Mouse (Mus musculus) macrophage (primary cell): ENCODE data around the gene Banf2. TPM values are rescaled to one million over a fixed set of nuclear protein-coding genes. Genes with fewer than 3 reads are reported as not detected.

Source experiments
- H3K27ac ChIP-seq: fragments of 350-480 bp; formaldehyde crosslinking; 2 replicates; pipeline ENCODE4 v1.9.0; 2021
- H3K36me3 ChIP-seq: fragments of 350-480 bp; formaldehyde crosslinking; 2 replicates; pipeline ENCODE4 v1.9.0; 2021; ENCODE audit errors: inconsistent target
- H3K4me3 ChIP-seq: fragments of 350-480 bp; formaldehyde crosslinking; 2 replicates; pipeline ENCODE4 v1.9.0; 2021; ENCODE audit errors: inconsistent target
- H3K79me2 ChIP-seq: fragments of 350-480 bp; formaldehyde crosslinking; 2 replicates; pipeline ENCODE4 v1.9.0; 2021; ENCODE audit errors: inconsistent target
- WGBS: methylation state at CpG from one replicate; pipeline ENCODE4 v1.1.7; 2026; ENCODE audit warnings: inconsistent platforms; ENCODE audit not compliant: missing documents; 5-methylcytosine and 5-hydroxymethylcytosine counted together
- polyA plus RNA-seq: library from polyadenylated mRNA; stranded (reverse); fragments of 250-400 nt; gene quantifications from 3 replicates; pipeline ENCODE4 v1.2.4, GENCODE M21; 2018; ENCODE audit warnings: inconsistent platforms

Gene Banf2
- polyA plus RNA-seq, 1 experiment from 2014 or later, result not detected

GRCm38 (mm10) chr2:144107374-144107773, 74.5 kb downstream of the Banf2 start:
- no peaks in the 10 kb centered on the region for H3K36me3 ChIP-seq
- H3K4me3 ChIP-seq, result no peak overlapping the region
- WGBS, result 96% methylated on average over 5 of the region's 5 CpGs
- no peak overlapping the region for H3K27ac ChIP-seq
- no peaks in the 10 kb centered on the region for H3K79me2 ChIP-seq

- Histone ChIP-seq H3K4me3 (no peak overlapping the region), H3K27ac (no peak overlapping the region), H3K36me3 (no peaks in the 10 kb centered on the region), H3K79me2 (no peaks in the 10 kb centered on the region)
- 100% methylated on average over 2 of the region's 2 CpGs for WGBS
Observed at GRCm38 (mm10) chr2:144107810-144108209, 75.0 kb downstream of the Banf2 start.

- H3K79me2 ChIP-seq, result no peaks in the 10 kb centered on the region
- no peak overlapping the region for H3K4me3 ChIP-seq
- no peaks in the 10 kb centered on the region for H3K36me3 ChIP-seq
- WGBS, result 63% methylated on average over 3 of the region's 3 CpGs
- no peak overlapping the region for H3K27ac ChIP-seq
Observed at GRCm38 (mm10) chr2:144108376-144108775, 75.5 kb downstream of the Banf2 start.

- Histone ChIP-seq H3K4me3 (no peak overlapping the region), H3K36me3 (no peaks in the 10 kb centered on the region), H3K27ac (no peak overlapping the region), H3K79me2 (no peaks in the 10 kb centered on the region)
- 82% methylated on average over 7 of the region's 7 CpGs for WGBS
Observed at GRCm38 (mm10) chr2:144111966-144112365, 79.1 kb downstream of the Banf2 start.

- Histone ChIP-seq H3K27ac (no peak overlapping the region), H3K36me3 (no peaks in the 10 kb centered on the region), H3K79me2 (no peaks in the 10 kb centered on the region), H3K4me3 (no peak overlapping the region)
- 33% methylated on average over 5 of the region's 5 CpGs for WGBS
Observed at GRCm38 (mm10) chr2:144112666-144113065, 79.8 kb downstream of the Banf2 start.

GRCm38 (mm10) chr2:144118061-144118460, 85.2 kb downstream of the Banf2 start:
- no peaks in the 10 kb centered on the region for H3K36me3 ChIP-seq
- H3K4me3 ChIP-seq, result no peak overlapping the region
- WGBS, result 100% methylated on average over 2 of the region's 2 CpGs
- no peak overlapping the region for H3K27ac ChIP-seq
- no peaks in the 10 kb centered on the region for H3K79me2 ChIP-seq

- WGBS, result 96% methylated on average over 7 of the region's 7 CpGs
- no peak overlapping the region for H3K4me3 ChIP-seq
- H3K36me3 ChIP-seq, result no peaks in the 10 kb centered on the region
- no peaks in the 10 kb centered on the region for H3K79me2 ChIP-seq
- H3K27ac ChIP-seq, result no peak overlapping the region
Observed at GRCm38 (mm10) chr2:144120186-144120823, 87.4 kb downstream of the Banf2 start.

GRCm38 (mm10) chr2:144122068-144122467, 89.2 kb downstream of the Banf2 start:
- no peak overlapping the region for H3K27ac ChIP-seq
- no peaks in the 10 kb centered on the region for H3K79me2 ChIP-seq
- H3K4me3 ChIP-seq, result no peak overlapping the region
- WGBS, result 95% methylated on average over 16 of the region's 16 CpGs
- no peaks in the 10 kb centered on the region for H3K36me3 ChIP-seq

Other genes starting within 250 kb of the Banf2 start
- gene Bfsp1, start 169.9 kb upstream of the Banf2 start, polyA plus RNA-seq, result 0.10 TPM in 1 of 3 replicates, not detected in the others
- 154 to 176 TPM (median 162 TPM) in 3 replicates for gene Dstn, start 117.7 kb upstream of the Banf2 start, polyA plus RNA-seq
- gene Rrbp1, start 21.8 kb upstream of the Banf2 start, polyA plus RNA-seq, result 324 to 943 TPM (median 383 TPM) in 3 replicates
- gene Mgme1, start 237.6 kb downstream of the Banf2 start, polyA plus RNA-seq, result 6.5 to 9.0 TPM (median 8.4 TPM) in 3 replicates
- gene Snx5, start 237.8 kb downstream of the Banf2 start, polyA plus RNA-seq, result 614 to 688 TPM (median 618 TPM) in 3 replicates